Mouse (Mus musculus): ENCODE measurements around the gene 2510002D24Rik. TPM values are rescaled to one million over a fixed set of nuclear protein-coding genes. Genes with fewer than 3 reads are reported as not detected.

2510002D24Rik gene
- polyA plus RNA-seq (2015; fragmentation: Illumina TruSeq; extraction: RNeasy Lipid Tissue Mini Kit (QIAGEN cat#74804); ENCODE audit: insufficient read depth, low read depth, low replicate concordance): 7.8 TPM

DNA sequence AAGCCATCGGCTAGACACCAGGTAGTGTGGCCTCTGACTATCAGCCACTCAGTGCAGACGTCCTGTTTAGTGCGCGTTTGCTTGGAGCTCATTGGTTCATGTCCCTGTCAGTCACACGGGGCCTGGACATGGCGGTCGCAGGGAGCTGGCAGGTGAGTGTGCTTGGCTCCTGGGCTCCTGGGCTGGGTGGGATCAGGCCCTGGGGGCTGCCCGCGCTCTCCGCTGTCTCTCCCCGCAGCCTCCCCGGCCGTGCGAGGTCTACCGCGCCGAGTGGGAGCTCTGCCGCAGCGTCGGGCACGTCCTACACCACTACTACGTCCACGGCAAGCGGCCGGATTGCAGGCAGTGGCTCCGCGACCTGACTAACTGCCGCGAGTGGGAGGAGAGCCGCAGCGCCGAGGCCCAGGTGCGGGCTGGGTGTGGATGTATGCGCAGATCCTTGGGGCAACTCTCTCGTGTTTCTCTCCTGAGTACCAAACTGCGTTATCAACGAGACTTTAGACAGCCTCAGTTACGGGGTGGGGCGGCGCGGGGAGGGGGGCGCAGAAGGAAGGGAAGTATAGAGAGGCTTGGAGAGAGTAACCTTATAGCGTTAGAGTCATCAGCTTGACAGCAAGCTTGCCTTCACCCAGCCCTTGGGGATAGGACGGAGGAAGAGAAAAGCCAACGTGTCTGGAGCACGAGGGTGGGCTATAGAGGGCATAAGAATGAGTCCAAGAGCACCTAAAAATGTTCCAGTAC lies at the start of gene 2510002D24Rik, which contains the start of gene Gm28539:
Gene 2510002D24Rik, plus strand, starts transcription at position 111 of the 741 bp plus-strand sequence.
Gene Gm28539, plus strand, starts transcription at position 117 of the 741 bp plus-strand sequence.

DNA sequence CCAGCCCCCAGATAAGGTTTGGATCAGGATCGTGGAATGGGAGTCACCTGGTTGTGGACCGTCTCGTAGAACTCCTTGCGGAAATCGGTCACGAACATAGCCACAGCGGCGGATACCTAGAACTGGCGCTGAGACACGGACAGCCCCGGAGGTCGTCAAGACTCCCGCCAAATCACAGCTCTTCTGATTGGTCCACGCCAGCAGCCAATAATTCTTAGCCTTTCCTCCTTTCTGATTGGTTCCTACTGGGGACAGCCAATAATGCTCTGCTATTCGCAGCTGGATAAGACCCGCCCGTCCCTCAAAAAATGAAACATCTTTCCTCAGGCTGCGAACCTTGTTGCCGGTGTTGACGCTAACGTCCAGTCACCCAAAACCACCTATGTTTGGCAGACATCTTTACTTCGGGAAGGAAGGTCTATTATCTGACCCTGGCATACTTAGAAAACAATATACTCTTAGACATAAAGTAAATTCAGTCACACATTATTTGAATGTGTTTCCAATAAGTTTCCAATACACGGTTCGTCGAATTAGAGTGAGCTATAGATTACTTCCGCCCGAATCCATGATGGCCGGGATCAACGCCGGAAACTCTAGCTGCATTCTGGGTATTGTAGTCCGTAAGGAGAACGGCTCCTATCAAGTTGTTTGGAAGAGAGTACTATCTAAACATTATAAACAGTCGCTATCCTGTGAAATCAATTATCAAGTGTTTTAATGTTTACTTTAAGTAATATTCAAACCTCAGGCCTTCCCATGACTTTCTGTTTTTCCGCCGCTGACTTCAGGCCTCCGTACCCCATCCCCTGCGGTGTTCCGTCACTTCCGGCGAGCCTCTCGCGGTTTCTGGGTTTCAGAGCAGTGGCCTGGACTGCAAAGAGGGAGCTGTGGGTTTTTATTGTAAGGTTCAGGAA lies 24.7 kb upstream of the 2510002D24Rik start, which contains the start of the genes Ufd1 and Cdc45:
Gene Ufd1, plus strand, starts transcription at position 312 of the 917 bp plus-strand sequence.
Gene Cdc45, minus strand, starts transcription at position 520 of the 917 bp plus-strand sequence.

DNA sequence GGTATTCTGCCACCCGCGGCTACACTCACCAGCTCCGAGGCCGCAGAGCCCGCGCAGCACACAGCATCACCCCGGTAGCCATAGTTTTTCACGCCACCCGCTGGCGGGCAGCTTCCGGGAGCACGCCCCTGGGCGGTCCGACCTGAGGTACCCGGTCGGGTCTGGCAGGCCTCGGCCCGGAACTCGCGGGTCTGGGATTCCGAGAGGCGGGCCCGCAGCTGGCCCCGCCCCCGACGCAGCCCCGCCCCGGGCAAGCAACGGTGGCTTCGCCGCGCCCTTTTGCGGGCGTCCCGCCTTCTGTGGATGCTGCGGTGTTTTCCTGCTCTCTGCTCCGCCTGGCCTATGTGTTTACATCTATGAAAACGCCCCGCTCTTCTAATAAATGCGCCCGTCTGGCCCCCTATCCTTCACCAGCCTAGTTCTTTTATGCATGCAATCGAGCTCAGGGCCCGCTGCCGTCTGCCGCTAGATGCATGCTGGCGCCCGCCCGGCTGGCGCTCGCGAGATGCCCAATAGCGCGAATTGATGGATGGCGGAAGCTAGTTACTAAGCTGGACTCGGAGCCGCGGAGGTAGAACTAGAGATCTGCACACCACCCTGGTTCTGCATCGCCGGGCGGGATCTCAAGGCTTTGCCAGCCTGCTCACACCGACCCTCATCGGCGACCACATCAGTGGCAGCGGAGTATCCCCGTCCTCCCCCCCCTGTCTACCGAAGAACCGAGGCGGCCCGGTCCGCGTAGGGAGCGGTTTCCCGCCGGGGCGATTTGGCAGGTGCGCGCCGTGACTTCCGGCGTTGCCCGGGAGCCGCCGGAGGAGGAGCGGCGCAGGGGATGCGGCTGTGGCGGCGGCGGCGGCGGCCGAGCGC lies 40.3 kb downstream of the 2510002D24Rik start, which contains the start of the genes Mrpl40 and Hira:
Gene Mrpl40, minus strand, starts transcription at position 421 of the 867 bp plus-strand sequence.
Gene Hira, plus strand, starts transcription at position 596 of the 867 bp plus-strand sequence.

Other genes starting within 250 kb of the 2510002D24Rik start
- gene Tbx1, start 245.9 kb upstream of the 2510002D24Rik start, polyA plus RNA-seq (2015; fragmentation: Illumina TruSeq; extraction: RNeasy Lipid Tissue Mini Kit (QIAGEN cat#74804); ENCODE audit: insufficient read depth, low read depth, low replicate concordance): 0.46 TPM
- gene Gp1bb, start 214.2 kb upstream of the 2510002D24Rik start, polyA plus RNA-seq (2015; fragmentation: Illumina TruSeq; extraction: RNeasy Lipid Tissue Mini Kit (QIAGEN cat#74804); ENCODE audit: insufficient read depth, low read depth, low replicate concordance): 0.81 TPM
- 4.9 TPM for gene Gm49601, start 210.2 kb upstream of the 2510002D24Rik start, polyA plus RNA-seq (2015; fragmentation: Illumina TruSeq; extraction: RNeasy Lipid Tissue Mini Kit (QIAGEN cat#74804); ENCODE audit: insufficient read depth, low read depth, low replicate concordance)
- 6.8 TPM for gene Sept5, start 206.6 kb upstream of the 2510002D24Rik start, polyA plus RNA-seq (2015; fragmentation: Illumina TruSeq; extraction: RNeasy Lipid Tissue Mini Kit (QIAGEN cat#74804); ENCODE audit: insufficient read depth, low read depth, low replicate concordance)
- gene Cldn5, start 59.7 kb upstream of the 2510002D24Rik start, polyA plus RNA-seq (2015; fragmentation: Illumina TruSeq; extraction: RNeasy Lipid Tissue Mini Kit (QIAGEN cat#74804); ENCODE audit: insufficient read depth, low read depth, low replicate concordance): 5.0 TPM
- gene Ufd1, start 24.8 kb upstream of the 2510002D24Rik start, polyA plus RNA-seq (2015; fragmentation: Illumina TruSeq; extraction: RNeasy Lipid Tissue Mini Kit (QIAGEN cat#74804); ENCODE audit: insufficient read depth, low read depth, low replicate concordance): 11.6 TPM
- gene Cdc45, start 24.6 kb upstream of the 2510002D24Rik start, polyA plus RNA-seq (2015; fragmentation: Illumina TruSeq; extraction: RNeasy Lipid Tissue Mini Kit (QIAGEN cat#74804); ENCODE audit: insufficient read depth, low read depth, low replicate concordance): 0.79 TPM
- gene Gm28539, start within 50 bp of the 2510002D24Rik start, polyA plus RNA-seq (2015; fragmentation: Illumina TruSeq; extraction: RNeasy Lipid Tissue Mini Kit (QIAGEN cat#74804); ENCODE audit: insufficient read depth, low read depth, low replicate concordance): not detected
- 12.1 TPM for gene Mrpl40, start 40.3 kb downstream of the 2510002D24Rik start, polyA plus RNA-seq (2015; fragmentation: Illumina TruSeq; extraction: RNeasy Lipid Tissue Mini Kit (QIAGEN cat#74804); ENCODE audit: insufficient read depth, low read depth, low replicate concordance)
- 10.0 TPM for gene Hira, start 40.5 kb downstream of the 2510002D24Rik start, polyA plus RNA-seq (2015; fragmentation: Illumina TruSeq; extraction: RNeasy Lipid Tissue Mini Kit (QIAGEN cat#74804); ENCODE audit: insufficient read depth, low read depth, low replicate concordance)